Mouse (Mus musculus): ENCODE results near the gene Gm1330. TPM values are rescaled to one million over a fixed set of nuclear protein-coding genes. Genes with fewer than 3 reads are reported as not detected.

Gm1330 gene
- not detected in 2 replicates for polyA plus RNA-seq (2012; rRNA removed)

GRCm38 (mm10) chr2:149003151-149003550 lies at the start of gene Gm1330:
Gene Gm1330 (minus strand): TSS chr2:149003251.

GRCm38 (mm10) chr2:149017137-149017536 lies 14.1 kb upstream of the Gm1330 start, which contains the start of gene Gm10750:
Gene Gm10750 (minus strand): TSS chr2:149017237.

Other genes starting within 250 kb of the Gm1330 start
- gene Cst11, start 231.8 kb downstream of the Gm1330 start, polyA plus RNA-seq (2012; rRNA removed), result not detected in 2 replicates
- gene 8030411F24Rik, start 221.2 kb downstream of the Gm1330 start, polyA plus RNA-seq (2012; rRNA removed), result not detected in 2 replicates
- gene Cst12, start 213.9 kb downstream of the Gm1330 start, polyA plus RNA-seq (2012; rRNA removed), result 1.4 and 2.5 TPM in 2 replicates
- 4.9 and 10.0 TPM in 2 replicates for gene Cst8, start 204.5 kb downstream of the Gm1330 start, polyA plus RNA-seq (2012; rRNA removed)
- gene Cst13, start 183.2 kb downstream of the Gm1330 start, polyA plus RNA-seq (2012; rRNA removed), result not detected in 2 replicates
- gene Cst9, start 168.1 kb downstream of the Gm1330 start, polyA plus RNA-seq (2012; rRNA removed), result not detected in 2 replicates
- gene 9230104L09Rik, start 138.2 kb downstream of the Gm1330 start, polyA plus RNA-seq (2012; rRNA removed), result 0.68 and 0.75 TPM in 2 replicates
- gene Cst3, start 127.6 kb downstream of the Gm1330 start, polyA plus RNA-seq (2012; rRNA removed), result 849 and 1,124 TPM in 2 replicates
- not detected in 2 replicates for gene Gm10750, start 14.0 kb upstream of the Gm1330 start, polyA plus RNA-seq (2012; rRNA removed)